Mouse (Mus musculus): ENCODE measurements at regions not wholly inside any gene's neighbourhood (a gene's known extent, or its start where the extent isn't known, plus 50 kb on each side); places are given as distances from the start of the nearest gene placed in this dataset.

GRCm38 (mm10) chr8:107821522-107821921 is 120.9 kb upstream of the Zfhx3 start:
- Histone ChIP-seq H3K9ac (ENCODE audit: low read depth, low read length) (no peak overlapping the region), H3K27ac (ENCODE audit: low read length) (no peak overlapping the region), H3K9me3 (replicated peaks; ENCODE audit: control insufficient read depth, low read length) (no peaks in the 10 kb centered on the region), H3K4me1 (ENCODE audit: control insufficient read depth, low read depth, low read length) (no peaks in the 10 kb centered on the region), H3K36me3 (ENCODE audit: control insufficient read depth, insufficient read depth) (no peaks in the 10 kb centered on the region), H3K27me3 (ENCODE audit: control insufficient read depth, insufficient read depth, low read depth, low read length) (no peaks in the 10 kb centered on the region), H3K4me3 (ENCODE audit: low read depth, low read length) (no peak overlapping the region), H3K4me2 (ENCODE audit: low read depth, low read length) (no peak overlapping the region)
- 48% methylated on average over 6 of the region's 6 CpGs for WGBS (ENCODE audit: insufficient replicate concordance)
- no peak for ATAC-seq (ENCODE audit: low read depth)

- Histone ChIP-seq H3K36me3 (ENCODE audit: control insufficient read depth, insufficient read depth) (no peaks in the 10 kb centered on the region), H3K4me2 (ENCODE audit: low read depth, low read length) (no peak overlapping the region), H3K27me3 (ENCODE audit: control insufficient read depth, insufficient read depth, low read depth, low read length) (no peaks in the 10 kb centered on the region), H3K9ac (ENCODE audit: low read depth, low read length) (no peak overlapping the region), H3K27ac (ENCODE audit: low read length) (no peak overlapping the region), H3K9me3 (replicated peaks; ENCODE audit: control insufficient read depth, low read length) (no peaks in the 10 kb centered on the region), H3K4me1 (ENCODE audit: control insufficient read depth, low read depth, low read length) (no peaks in the 10 kb centered on the region), H3K4me3 (ENCODE audit: low read depth, low read length) (no peak overlapping the region)
- ATAC-seq (ENCODE audit: low read depth), result no peak
- 13% methylated on average over 7 of the region's 7 CpGs for WGBS (ENCODE audit: insufficient replicate concordance)
Observed at GRCm38 (mm10) chr8:107824096-107824495, 118.3 kb upstream of the Zfhx3 start.

DNA sequence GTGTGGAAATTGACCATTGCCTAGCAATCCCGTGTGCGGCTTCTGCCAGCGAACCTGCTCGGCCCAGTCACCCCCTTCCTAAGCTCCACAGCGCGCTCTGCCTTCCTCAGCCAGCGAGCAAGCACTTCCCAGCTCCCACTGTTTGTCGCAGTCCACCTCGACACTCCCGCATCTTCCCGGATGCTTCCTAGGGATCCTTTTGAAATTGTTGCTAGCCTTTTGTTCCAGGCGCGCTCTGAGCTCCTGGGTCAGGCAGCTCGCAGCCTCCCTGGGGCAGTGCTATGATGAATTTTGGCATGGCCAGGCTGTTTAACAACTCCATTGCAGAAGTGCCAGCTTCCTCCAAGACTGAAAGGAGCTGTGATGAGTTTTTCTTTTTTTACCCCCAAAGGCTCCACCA is 117.8 kb upstream of the Zfhx3 start:
- H3K27me3 ChIP-seq (ENCODE audit: control insufficient read depth, insufficient read depth, low read depth, low read length), result no peaks in the 10 kb centered on the region
- no peak overlapping the region for H3K4me2 ChIP-seq (ENCODE audit: low read depth, low read length)
- no peak overlapping the region for H3K27ac ChIP-seq (ENCODE audit: low read length)
- no peak for ATAC-seq (ENCODE audit: low read depth)
- no peak overlapping the region for H3K4me3 ChIP-seq (ENCODE audit: low read depth, low read length)
- no peaks in the 10 kb centered on the region for H3K9me3 ChIP-seq (replicated peaks; ENCODE audit: control insufficient read depth, low read length)
- H3K4me1 ChIP-seq (ENCODE audit: control insufficient read depth, low read depth, low read length), result no peaks in the 10 kb centered on the region
- WGBS (ENCODE audit: insufficient replicate concordance), result 5% methylated on average over 14 of the region's 14 CpGs
- H3K36me3 ChIP-seq (ENCODE audit: control insufficient read depth, insufficient read depth), result no peaks in the 10 kb centered on the region
- H3K9ac ChIP-seq (ENCODE audit: low read depth, low read length), result no peak overlapping the region

DNA sequence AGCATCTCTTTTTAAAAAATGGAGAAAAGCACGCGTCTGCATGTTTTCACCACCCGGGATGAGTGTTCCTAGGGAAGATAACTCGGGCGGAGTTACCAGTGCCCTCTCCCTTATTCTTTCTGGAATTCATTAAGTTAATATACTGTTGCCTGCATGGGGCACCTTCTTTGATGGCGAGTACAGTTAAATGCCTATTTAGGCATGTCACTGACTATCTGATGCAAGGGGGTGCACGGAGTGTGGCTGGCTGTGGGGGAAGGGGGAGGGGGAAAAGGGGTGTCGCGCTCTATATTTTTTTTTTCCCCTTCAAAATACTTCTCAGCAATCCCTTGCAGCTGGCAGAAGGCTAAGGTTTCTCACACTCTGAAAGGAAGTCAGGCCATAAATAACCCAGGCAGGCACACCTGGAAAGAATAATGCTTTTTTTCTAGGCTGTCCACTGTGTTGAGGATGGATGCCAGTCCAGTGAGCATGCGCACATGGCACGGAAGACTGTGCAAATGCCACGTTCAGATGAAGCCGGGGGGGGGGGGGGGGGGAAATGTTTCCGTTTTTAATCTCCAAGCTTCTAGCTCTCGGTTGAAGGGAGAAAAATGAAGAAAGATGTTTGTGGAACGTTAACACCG is 114.8 kb upstream of the Zfhx3 start:
- ATAC-seq (ENCODE audit: low read depth), result no peak
- WGBS (ENCODE audit: insufficient replicate concordance), result 64% methylated on average over 17 of the region's 17 CpGs
- no peak overlapping the region for H3K4me2 ChIP-seq (ENCODE audit: low read depth, low read length)
- no peaks in the 10 kb centered on the region for H3K36me3 ChIP-seq (ENCODE audit: control insufficient read depth, insufficient read depth)
- no peaks in the 10 kb centered on the region for H3K9me3 ChIP-seq (replicated peaks; ENCODE audit: control insufficient read depth, low read length)
- no peak overlapping the region for H3K4me3 ChIP-seq (ENCODE audit: low read depth, low read length)
- H3K27ac ChIP-seq (ENCODE audit: low read length), result no peak overlapping the region
- no peaks in the 10 kb centered on the region for H3K4me1 ChIP-seq (ENCODE audit: control insufficient read depth, low read depth, low read length)
- H3K27me3 ChIP-seq (ENCODE audit: control insufficient read depth, insufficient read depth, low read depth, low read length), result no peaks in the 10 kb centered on the region
- H3K9ac ChIP-seq (ENCODE audit: low read depth, low read length), result no peak overlapping the region

GRCm38 (mm10) chr8:107828541-107828940 is 113.9 kb upstream of the Zfhx3 start:
- Histone ChIP-seq H3K4me1 (ENCODE audit: control insufficient read depth, low read depth, low read length) (no peaks in the 10 kb centered on the region), H3K27me3 (ENCODE audit: control insufficient read depth, insufficient read depth, low read depth, low read length) (no peaks in the 10 kb centered on the region), H3K4me2 (ENCODE audit: low read depth, low read length) (no peak overlapping the region), H3K36me3 (ENCODE audit: control insufficient read depth, insufficient read depth) (no peaks in the 10 kb centered on the region), H3K27ac (ENCODE audit: low read length) (no peak overlapping the region), H3K9ac (ENCODE audit: low read depth, low read length) (no peak overlapping the region), H3K9me3 (replicated peaks; ENCODE audit: control insufficient read depth, low read length) (no peaks in the 10 kb centered on the region), H3K4me3 (ENCODE audit: low read depth, low read length) (no peak overlapping the region)
- no peak for ATAC-seq (ENCODE audit: low read depth)
- 62% methylated on average over 5 of the region's 5 CpGs for WGBS (ENCODE audit: insufficient replicate concordance)

GRCm38 (mm10) chr8:107833481-107833880 is 109.0 kb upstream of the Zfhx3 start:
- H3K9ac ChIP-seq (ENCODE audit: low read depth, low read length), result no peak overlapping the region

DNA sequence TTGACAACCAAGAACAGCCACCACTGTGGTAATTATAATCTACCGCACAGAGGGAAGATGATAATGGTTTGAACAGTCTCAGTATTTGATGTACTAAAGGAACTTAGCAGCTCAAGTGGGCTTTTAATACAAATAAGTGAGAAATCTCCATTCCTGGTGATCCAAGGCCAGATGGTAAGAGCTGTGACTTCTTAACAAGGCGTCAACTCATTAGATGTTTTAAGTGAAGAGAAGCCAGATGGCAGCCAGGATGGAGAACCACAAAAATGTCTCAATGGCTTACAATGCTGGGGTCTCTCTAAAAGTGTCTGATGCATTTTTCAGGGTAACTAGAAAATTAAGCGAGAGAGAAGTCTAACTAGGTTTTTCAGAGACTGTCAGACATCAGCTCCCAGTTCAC is 96.3 kb upstream of the Zfhx3 start:
- Histone ChIP-seq H3K9ac (ENCODE audit: low read depth, low read length) (no peak overlapping the region), H3K9me3 (replicated peaks; ENCODE audit: control insufficient read depth, low read length) (no peaks in the 10 kb centered on the region), H3K27ac (ENCODE audit: low read length) (no peak overlapping the region), H3K27me3 (ENCODE audit: control insufficient read depth, insufficient read depth, low read depth, low read length) (no peaks in the 10 kb centered on the region), H3K36me3 (ENCODE audit: control insufficient read depth, insufficient read depth) (no peaks in the 10 kb centered on the region), H3K4me3 (ENCODE audit: low read depth, low read length) (no peak overlapping the region), H3K4me2 (ENCODE audit: low read depth, low read length) (no peak overlapping the region), H3K4me1 (ENCODE audit: control insufficient read depth, low read depth, low read length) (no peaks in the 10 kb centered on the region)
- no peak for ATAC-seq (ENCODE audit: low read depth)
- WGBS (ENCODE audit: insufficient replicate concordance), result 57% methylated on average over 3 of the region's 3 CpGs

More at GRCm38 (mm10) chr8:107833481-107833880, 109.0 kb upstream of the Zfhx3 start:
- no peak overlapping the region for H3K4me3 ChIP-seq (ENCODE audit: low read depth, low read length)
- WGBS (ENCODE audit: insufficient replicate concordance), result 67% methylated on average over 10 of the region's 10 CpGs
- H3K4me1 ChIP-seq (ENCODE audit: control insufficient read depth, low read depth, low read length), result no peaks in the 10 kb centered on the region
- no peak for ATAC-seq (ENCODE audit: low read depth)
- no peak overlapping the region for H3K27ac ChIP-seq (ENCODE audit: low read length)
- H3K36me3 ChIP-seq (ENCODE audit: control insufficient read depth, insufficient read depth), result no peaks in the 10 kb centered on the region
- H3K27me3 ChIP-seq (ENCODE audit: control insufficient read depth, insufficient read depth, low read depth, low read length), result no peaks in the 10 kb centered on the region
- H3K9me3 ChIP-seq (replicated peaks; ENCODE audit: control insufficient read depth, low read length), result no peaks in the 10 kb centered on the region
- H3K4me2 ChIP-seq (ENCODE audit: low read depth, low read length), result no peak overlapping the region

DNA sequence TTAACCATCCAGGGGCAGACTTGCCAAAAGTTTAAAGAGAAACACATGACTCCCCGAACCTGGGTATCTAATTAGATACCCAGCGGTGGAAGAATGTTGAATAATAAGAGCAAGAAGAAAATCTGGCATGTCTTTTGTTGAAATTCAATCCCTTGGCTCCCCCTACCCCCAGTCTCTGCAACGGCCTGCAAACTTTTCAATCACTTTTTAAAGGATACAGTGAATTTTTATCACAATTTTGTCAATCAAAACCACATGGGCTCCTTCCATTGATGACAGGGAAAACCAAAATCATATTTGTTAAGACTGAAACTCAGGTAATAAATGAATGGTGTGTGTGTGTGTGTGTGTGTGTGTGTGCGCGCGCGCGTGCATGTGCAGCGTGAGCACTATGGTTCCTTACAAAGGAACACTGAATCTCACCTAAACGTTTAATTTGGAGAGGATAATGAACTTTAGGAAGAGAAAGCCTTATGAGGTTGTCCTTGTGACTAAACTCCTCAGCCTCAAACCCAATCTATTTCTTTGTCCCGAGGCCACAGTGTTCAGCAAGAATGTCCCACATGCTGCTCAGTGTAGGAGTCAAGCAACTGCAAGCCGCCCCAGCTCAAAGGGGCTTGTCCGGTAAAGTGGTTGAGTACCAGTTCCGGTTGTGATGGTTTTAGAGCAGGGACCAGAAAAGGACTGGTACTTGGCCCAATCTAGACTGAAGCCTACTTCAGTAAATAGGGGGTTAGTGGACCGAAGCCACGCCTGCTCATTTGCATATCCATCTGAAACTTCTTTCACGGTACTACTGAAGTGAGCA is 91.0 kb upstream of the Zfhx3 start:
- no peaks in the 10 kb centered on the region for H3K9me3 ChIP-seq (replicated peaks; ENCODE audit: control insufficient read depth, low read length)
- ATAC-seq (ENCODE audit: low read depth), result no peak
- 73% methylated on average over 17 of the region's 17 CpGs for WGBS (ENCODE audit: insufficient replicate concordance)
- no peaks in the 10 kb centered on the region for H3K27me3 ChIP-seq (ENCODE audit: control insufficient read depth, insufficient read depth, low read depth, low read length)
- H3K9ac ChIP-seq (ENCODE audit: low read depth, low read length), result no peak overlapping the region
- no peak overlapping the region for H3K4me3 ChIP-seq (ENCODE audit: low read depth, low read length)
- H3K4me1 ChIP-seq (ENCODE audit: control insufficient read depth, low read depth, low read length), result no peaks in the 10 kb centered on the region
- no peaks in the 10 kb centered on the region for H3K36me3 ChIP-seq (ENCODE audit: control insufficient read depth, insufficient read depth)
- H3K4me2 ChIP-seq (ENCODE audit: low read depth, low read length), result no peak overlapping the region
- no peak overlapping the region for H3K27ac ChIP-seq (ENCODE audit: low read length)

- Histone ChIP-seq H3K36me3 (ENCODE audit: control insufficient read depth, insufficient read depth) (no peaks in the 10 kb centered on the region), H3K4me1 (ENCODE audit: control insufficient read depth, low read depth, low read length) (no peaks in the 10 kb centered on the region), H3K9me3 (replicated peaks; ENCODE audit: control insufficient read depth, low read length) (no peaks in the 10 kb centered on the region), H3K27ac (ENCODE audit: low read length) (no peak overlapping the region), H3K4me2 (ENCODE audit: low read depth, low read length) (no peak overlapping the region), H3K27me3 (ENCODE audit: control insufficient read depth, insufficient read depth, low read depth, low read length) (no peaks in the 10 kb centered on the region), H3K4me3 (ENCODE audit: low read depth, low read length) (no peak overlapping the region), H3K9ac (ENCODE audit: low read depth, low read length) (no peak overlapping the region)
- 66% methylated on average over 4 of the region's 4 CpGs for WGBS (ENCODE audit: insufficient replicate concordance)
- no peak for ATAC-seq (ENCODE audit: low read depth)
Observed at GRCm38 (mm10) chr8:107859770-107860169, 82.7 kb upstream of the Zfhx3 start.
